Mouse (Mus musculus): ENCODE measurements around the gene Zfp691.

GRCm38 (mm10) chr4:119189392-119189791 is 15.4 kb upstream of the Zfp691 start:
- TF ChIP-seq CHD2 (IDR thresholded peaks at IDR 0.05; ENCODE audit: low read depth, low read length): no peak
- no peak for TF ChIP-seq MAFK (IDR thresholded peaks at IDR 0.05; ENCODE audit: insufficient read depth, low read depth, low read length)
- TF ChIP-seq ZNF384 (IDR thresholded peaks at IDR 0.05; ENCODE audit: low read depth, low read length): no peak
- no peak for TF ChIP-seq ZC3H11A (IDR thresholded peaks at IDR 0.05; ENCODE audit: borderline replicate concordance, low read depth, low read length)

Data from ES-E14 (cell line).